Mouse (Mus musculus): Measurements from ENCODE around the gene Ube2z. TPM values are rescaled to one million over a fixed set of nuclear protein-coding genes. Genes with fewer than 3 reads are reported as not detected.

The Ube2z gene
- polyA plus RNA-seq, 1 experiment = 20.1 TPM

DNA sequence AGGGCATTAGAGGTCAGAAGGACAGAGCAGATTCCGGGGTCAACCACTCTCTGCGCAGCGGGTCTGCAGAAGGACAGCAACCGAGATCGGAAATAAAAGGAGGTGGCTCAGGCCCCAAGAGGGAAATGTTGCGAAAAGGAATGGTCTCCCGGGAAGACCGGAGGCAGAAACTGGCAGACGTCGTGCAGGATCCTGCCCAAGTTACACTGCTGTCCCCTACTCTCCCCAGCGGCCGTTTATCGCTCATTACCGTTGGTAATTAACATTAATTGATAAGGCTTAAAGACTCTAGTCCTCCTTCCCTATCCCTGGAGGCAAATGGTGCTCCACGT, 10.0 kb upstream of the Ube2z start:
- WGBS = under 1% methylated on average over 15 of the region's 15 CpGs
- peak overlapping the region; percentile 15; the same call in 1 of the 2 replicates for H3K27ac ChIP-seq (ENCODE audit: insufficient read depth, low read length)
- peak in 1 of 2 experiments; percentile 5 for DNase-seq (ENCODE audit: low read depth in 1 of 2, low spot score in 2 of 2)
- peak overlapping the region; percentile 80 for H3K4me3 ChIP-seq (ENCODE audit: extremely low read depth, insufficient read depth, insufficient read length)
- TF ChIP-seq CTCF (IDR thresholded peaks at IDR 0.05; ENCODE audit: extremely low read depth, insufficient read depth, insufficient read length, insufficient replicate concordance) (no peak), POLR2A (IDR thresholded peaks at IDR 0.05; ENCODE audit: low read depth, low read length) (no peak)
- H3K27me3 ChIP-seq (ENCODE audit: control insufficient read depth, insufficient read depth, low read length) = no peaks in the 10 kb centered on the region
- peaks cover 5% of the 10 kb centered on the region; the same call in 1 of the 2 replicates for H3K36me3 ChIP-seq (ENCODE audit: control insufficient read depth, insufficient read depth, low read length)
- H3K4me1 ChIP-seq (ENCODE audit: control insufficient read depth, insufficient read depth, insufficient read length) = peaks cover 4% of the 10 kb centered on the region; the same call in 1 of the 2 replicates

GRCm38 (mm10) chr11:96074351-96075176, 9.4 kb upstream of the Ube2z start:
- no peak for DNase-seq (ENCODE audit: low read depth in 1 of 2, low spot score in 2 of 2)
- no peaks in the 10 kb centered on the region for H3K27me3 ChIP-seq (ENCODE audit: control insufficient read depth, insufficient read depth, low read length)
- no peak overlapping the region; the same call in 1 of the 2 replicates for H3K27ac ChIP-seq (ENCODE audit: insufficient read depth, low read length)
- TF ChIP-seq CTCF (IDR thresholded peaks at IDR 0.05; ENCODE audit: extremely low read depth, insufficient read depth, insufficient read length, insufficient replicate concordance) = no peak
- TF ChIP-seq POLR2A (IDR thresholded peaks at IDR 0.05; ENCODE audit: low read depth, low read length) = no peak
- WGBS = 15% methylated on average over 17 of the region's 17 CpGs
- H3K36me3 ChIP-seq (ENCODE audit: control insufficient read depth, insufficient read depth, low read length) = peaks cover 6% of the 10 kb centered on the region; the same call in 1 of the 2 replicates
- peaks cover 4% of the 10 kb centered on the region; the same call in 1 of the 2 replicates for H3K4me1 ChIP-seq (ENCODE audit: control insufficient read depth, insufficient read depth, insufficient read length)
- H3K4me3 ChIP-seq (ENCODE audit: extremely low read depth, insufficient read depth, insufficient read length) = peak overlapping the region; percentile 80; the same call in 1 of the 2 replicates

DNA sequence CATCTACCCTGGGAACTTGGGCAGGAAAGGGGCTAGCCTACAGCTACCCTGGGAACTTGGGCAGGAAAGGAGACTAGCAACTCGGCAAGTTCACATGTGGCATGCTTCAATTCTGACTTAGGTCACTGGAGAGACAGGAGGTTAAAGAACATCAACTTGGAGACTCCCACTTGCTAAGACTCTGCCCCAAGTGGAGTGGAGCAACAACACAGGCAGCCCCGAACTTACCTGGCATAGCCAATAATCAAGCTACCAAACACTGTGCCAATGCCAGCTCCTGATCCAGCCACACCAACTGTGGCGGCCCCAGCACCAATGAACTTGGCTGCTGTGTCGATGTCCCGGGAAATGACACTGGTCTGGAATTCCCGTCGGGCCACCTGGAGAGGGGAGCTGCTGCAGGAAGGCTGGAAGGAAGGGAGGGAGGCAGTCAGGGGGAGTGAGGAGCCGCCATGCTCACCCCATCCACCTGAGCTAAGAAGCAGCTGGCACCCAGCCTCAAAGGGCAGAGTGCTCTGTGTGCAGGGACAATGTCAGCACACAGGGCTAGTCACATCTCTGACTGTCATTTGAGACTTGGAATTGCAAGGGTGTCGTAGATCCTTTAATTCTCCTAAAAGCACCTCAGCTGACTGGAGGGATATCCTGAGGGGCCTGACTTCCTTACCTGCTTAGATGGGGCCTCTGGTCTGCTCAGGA, 8.3 kb upstream of the Ube2z start:
- no peak overlapping the region for H3K4me3 ChIP-seq (ENCODE audit: extremely low read depth, insufficient read depth, insufficient read length)
- no peak overlapping the region for H3K27ac ChIP-seq (ENCODE audit: insufficient read depth, low read length)
- TF ChIP-seq POLR2A (IDR thresholded peaks at IDR 0.05; ENCODE audit: low read depth, low read length) (no peak), CTCF (IDR thresholded peaks at IDR 0.05; ENCODE audit: extremely low read depth, insufficient read depth, insufficient read length, insufficient replicate concordance) (no peak)
- WGBS = 82% methylated on average over 9 of the region's 9 CpGs
- peaks cover 6% of the 10 kb centered on the region; the same call in 1 of the 2 replicates for H3K36me3 ChIP-seq (ENCODE audit: control insufficient read depth, insufficient read depth, low read length)
- H3K4me1 ChIP-seq (ENCODE audit: control insufficient read depth, insufficient read depth, insufficient read length) = peaks cover 4% of the 10 kb centered on the region; the same call in 1 of the 2 replicates
- DNase-seq (ENCODE audit: low read depth in 1 of 2, low spot score in 2 of 2) = no peak
- H3K27me3 ChIP-seq (ENCODE audit: control insufficient read depth, insufficient read depth, low read length) = no peaks in the 10 kb centered on the region

DNA sequence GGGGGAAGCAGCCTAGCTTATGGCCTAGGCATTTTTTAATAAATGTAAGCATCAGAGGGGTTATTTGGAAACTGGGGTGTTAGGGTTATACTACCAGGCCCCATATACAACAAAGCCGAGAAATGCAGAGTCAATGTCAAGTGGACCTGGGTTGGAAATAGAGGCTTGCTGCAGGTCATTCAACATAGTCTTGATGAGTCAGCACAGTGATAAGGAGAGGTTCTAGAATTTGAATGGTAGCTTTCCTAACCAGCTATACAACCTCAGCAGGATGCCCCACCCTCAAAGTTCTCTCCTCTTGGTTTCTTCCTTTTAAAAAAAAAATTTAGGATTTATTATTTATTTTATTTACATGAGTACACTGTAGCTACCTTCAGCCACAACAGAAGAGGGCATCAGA, 5.8 kb upstream of the Ube2z start:
- peaks cover 6% of the 10 kb centered on the region; the same call in 1 of the 2 replicates for H3K36me3 ChIP-seq (ENCODE audit: control insufficient read depth, insufficient read depth, low read length)
- WGBS = 86% methylated on average over 1 of the region's 1 CpGs

DNA sequence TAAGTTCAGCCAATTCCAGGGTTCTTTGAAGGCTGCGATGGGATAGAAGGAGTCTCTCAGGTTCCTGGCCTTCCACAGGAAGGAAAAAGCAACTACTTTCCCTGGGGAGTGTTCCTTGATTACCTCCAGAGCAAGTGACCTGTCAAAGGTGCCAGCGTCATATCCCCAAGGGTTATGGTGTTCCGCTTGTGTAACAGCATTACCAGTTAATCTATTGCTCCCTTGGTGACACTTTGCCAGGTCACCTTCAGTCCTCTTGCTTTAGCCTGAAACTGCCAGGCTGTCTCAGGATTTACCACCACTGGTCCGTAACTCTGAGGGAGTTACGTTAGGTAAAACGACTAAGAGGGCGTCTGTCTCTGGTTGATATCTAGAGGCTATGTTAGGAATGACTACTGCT, 5.2 kb upstream of the Ube2z start:
- Histone ChIP-seq H3K4me1 (ENCODE audit: control insufficient read depth, insufficient read depth, insufficient read length) (peaks cover 4% of the 10 kb centered on the region; the same call in 1 of the 2 replicates), H3K27me3 (ENCODE audit: control insufficient read depth, insufficient read depth, low read length) (no peaks in the 10 kb centered on the region), H3K4me3 (ENCODE audit: extremely low read depth, insufficient read depth, insufficient read length) (no peak overlapping the region), H3K36me3 (ENCODE audit: control insufficient read depth, insufficient read depth, low read length) (peaks cover 6% of the 10 kb centered on the region; the same call in 1 of the 2 replicates), H3K27ac (ENCODE audit: insufficient read depth, low read length) (no peak overlapping the region)
- 95% methylated on average over 7 of the region's 7 CpGs for WGBS
- DNase-seq (ENCODE audit: low read depth in 1 of 2, low spot score in 2 of 2) = no peak
- TF ChIP-seq CTCF (IDR thresholded peaks at IDR 0.05; ENCODE audit: extremely low read depth, insufficient read depth, insufficient read length, insufficient replicate concordance) (no peak), POLR2A (IDR thresholded peaks at IDR 0.05; ENCODE audit: low read depth, low read length) (no peak)

More for the DNA sequence above, 5.8 kb upstream of the Ube2z start:
- no peak overlapping the region for H3K27ac ChIP-seq (ENCODE audit: insufficient read depth, low read length)
- H3K4me3 ChIP-seq (ENCODE audit: extremely low read depth, insufficient read depth, insufficient read length) = no peak overlapping the region
- TF ChIP-seq CTCF (IDR thresholded peaks at IDR 0.05; ENCODE audit: extremely low read depth, insufficient read depth, insufficient read length, insufficient replicate concordance) (no peak), POLR2A (IDR thresholded peaks at IDR 0.05; ENCODE audit: low read depth, low read length) (no peak)
- DNase-seq (ENCODE audit: low read depth in 1 of 2, low spot score in 2 of 2) = no peak
- H3K27me3 ChIP-seq (ENCODE audit: control insufficient read depth, insufficient read depth, low read length) = no peaks in the 10 kb centered on the region
- H3K4me1 ChIP-seq (ENCODE audit: control insufficient read depth, insufficient read depth, insufficient read length) = peaks cover 4% of the 10 kb centered on the region; the same call in 1 of the 2 replicates

DNA sequence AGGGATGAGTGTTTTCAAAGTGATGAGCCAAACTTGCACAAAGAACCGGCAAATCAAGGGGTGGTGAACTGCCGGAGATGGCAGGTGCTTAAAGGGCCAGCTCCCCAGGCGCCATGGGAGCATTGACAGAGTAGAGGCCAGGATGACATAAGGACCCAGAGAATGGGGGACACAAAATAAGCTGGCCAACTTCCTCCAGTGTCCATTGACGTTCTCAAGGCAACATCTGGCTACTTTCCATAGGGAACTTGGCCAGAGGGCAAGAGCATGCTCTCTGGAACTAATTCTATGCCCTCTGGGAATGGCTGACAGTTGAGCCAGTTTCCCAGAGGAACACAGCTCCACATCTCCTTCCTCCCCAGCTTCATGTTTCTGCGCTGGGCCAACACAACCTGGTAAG, 3.0 kb upstream of the Ube2z start:
- H3K4me1 ChIP-seq (ENCODE audit: control insufficient read depth, insufficient read depth, insufficient read length) = no peaks in the 10 kb centered on the region
- no peaks in the 10 kb centered on the region for H3K27me3 ChIP-seq (ENCODE audit: control insufficient read depth, insufficient read depth, low read length)
- no peak for DNase-seq (ENCODE audit: low read depth in 1 of 2, low spot score in 2 of 2)
- 87% methylated on average over 5 of the region's 5 CpGs for WGBS
- TF ChIP-seq CTCF (IDR thresholded peaks at IDR 0.05; ENCODE audit: extremely low read depth, insufficient read depth, insufficient read length, insufficient replicate concordance) (no peak), POLR2A (IDR thresholded peaks at IDR 0.05; ENCODE audit: low read depth, low read length) (no peak)
- no peak overlapping the region for H3K27ac ChIP-seq (ENCODE audit: insufficient read depth, low read length)
- H3K36me3 ChIP-seq (ENCODE audit: control insufficient read depth, insufficient read depth, low read length) = peaks cover 4% of the 10 kb centered on the region; the same call in 1 of the 2 replicates
- no peak overlapping the region for H3K4me3 ChIP-seq (ENCODE audit: extremely low read depth, insufficient read depth, insufficient read length)
